Mouse (Mus musculus) forebrain, embryonic 14.5 days (tissue): ENCODE results near the gene Agap2. TPM values are rescaled to one million over a fixed set of nuclear protein-coding genes. Genes with fewer than 3 reads are reported as not detected.

Experiments
- ATAC-seq: fragments of 200-750 bp; cut with Nextera tagmentation; 2 replicates; pipeline ENCODE4 v1.8.0; 2017; ENCODE audit warnings: mild to moderate bottlenecking, moderate library complexity
- DNase-seq: peaks from one replicate; pipeline ENCODE4 v3.0.0-alpha.2; 2015; ENCODE audit warnings: low spot score
- H3K27ac ChIP-seq: fragments of 300-500 bp; sonication (generic); 2 replicates; pipeline ENCODE4 v1.5.1; 2014; ENCODE audit warnings: low read depth, mild to moderate bottlenecking, control low read depth, low read length, moderate library complexity
- H3K27me3 ChIP-seq: fragments of 300-500 bp; sonication (generic); replicated peaks from 2 replicates; pipeline ENCODE4 v1.6.1; 2014; ENCODE audit warnings: low read length, control low read depth, mixed read lengths; ENCODE audit not compliant: control insufficient read depth, insufficient read depth
- H3K36me3 ChIP-seq: fragments of 300-500 bp; sonication (generic); 2 replicates; pipeline ENCODE4 v1.6.1; 2014; ENCODE audit warnings: low read length, control low read depth; ENCODE audit not compliant: control insufficient read depth, insufficient read depth
- H3K4me1 ChIP-seq: fragments of 300-500 bp; sonication (generic); 2 replicates; pipeline ENCODE4 v1.6.1; 2014; ENCODE audit warnings: antibody characterized with exemption, low read length, control low read depth; ENCODE audit not compliant: control insufficient read depth, insufficient read depth
- H3K4me2 ChIP-seq: fragments of 300-500 bp; sonication (generic); 2 replicates; pipeline ENCODE4 v1.6.1; 2014; ENCODE audit warnings: mild to moderate bottlenecking, control low read depth, low read length
- H3K4me3 ChIP-seq: fragments of 300-500 bp; sonication (generic); 2 replicates; pipeline ENCODE4 v1.5.1; 2014; ENCODE audit warnings: low read depth, low read length, control low read depth
- H3K9ac ChIP-seq: fragments of 300-500 bp; sonication (generic); 2 replicates; pipeline ENCODE4 v1.6.1; 2014; ENCODE audit warnings: mild to moderate bottlenecking, low read length, control low read depth, moderate library complexity
- H3K9me3 ChIP-seq: fragments of 300-500 bp; sonication (generic); replicated peaks from 2 replicates; pipeline ENCODE4 v1.6.1; 2016; ENCODE audit warnings: low read length, control low read depth, mixed read lengths; ENCODE audit not compliant: control insufficient read depth
- WGBS: fragments of 180-500 bp; shearing (Covaris S2); extraction: QIAGEN DNeasy Blood & Tissue Kit; methylation state at CpG from one replicate; pipeline ENCODE4 v1.1.7; 2014; 5-methylcytosine and 5-hydroxymethylcytosine counted together
- polyA plus RNA-seq: library from polyadenylated mRNA; unstranded; fragments of >200 nt; fragmentation: Nextera tagmentation; extraction: Ambion mirVana; gene quantifications from 2 replicates; pipeline ENCODE4 v1.2.1, GENCODE M21; 2014

Agap2 gene
- polyA plus RNA-seq, 1 experiment from 2014 or later = 3.9 TPM

DNA sequence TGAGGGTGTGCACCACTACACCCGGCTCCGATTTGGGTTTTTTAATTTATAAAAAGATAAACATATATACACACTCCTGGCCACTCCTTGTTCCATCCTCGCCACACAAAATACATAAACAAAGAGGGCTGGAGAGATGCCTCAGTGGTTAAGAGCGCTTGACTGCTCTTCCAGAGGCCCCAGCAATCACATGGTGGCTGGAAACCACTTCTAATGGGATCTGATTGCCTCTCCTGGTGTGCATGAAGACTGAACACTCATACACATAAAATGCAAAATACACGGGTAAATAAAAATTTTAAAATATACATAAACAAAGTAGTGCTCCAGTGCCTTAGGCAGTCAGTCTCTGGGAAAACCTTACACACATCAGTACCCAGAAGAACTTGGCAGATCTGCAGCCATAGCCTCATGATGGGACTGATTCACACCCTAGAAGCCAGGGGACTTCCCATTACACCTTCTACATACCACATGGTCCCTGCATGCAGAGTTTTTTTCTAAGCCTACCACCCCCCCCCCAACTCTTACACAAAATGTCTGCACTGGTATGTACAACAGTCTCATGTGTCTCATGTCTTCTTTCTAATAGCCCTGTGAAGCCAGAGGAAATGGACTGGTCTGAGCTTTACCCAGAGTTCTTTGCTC, 32.5 kb upstream of the Agap2 start:
- Histone ChIP-seq H3K9me3 (no peaks in the 10 kb centered on the region), H3K36me3 (peaks cover 9% of the 10 kb centered on the region; the same call in 1 of the 2 replicates), H3K27ac (no peak overlapping the region), H3K4me1 (peaks cover 3% of the 10 kb centered on the region; the same call in 1 of the 2 replicates), H3K4me2 (peak overlapping the region; percentile 96), H3K9ac (peak overlapping the region; percentile 71), H3K4me3 (peak overlapping the region; percentile 70), H3K27me3 (peaks cover 2% of the 10 kb centered on the region)
- WGBS = 18% methylated on average over 5 of the region's 5 CpGs
- no peak for ATAC-seq
- no peak for DNase-seq

- no peak overlapping the region for H3K4me2 ChIP-seq
- H3K27ac ChIP-seq = no peak overlapping the region
- no peak overlapping the region for H3K9ac ChIP-seq
- ATAC-seq (no peak), DNase-seq (no peak)
- 85% methylated on average over 6 of the region's 6 CpGs for WGBS
- peaks cover 3% of the 10 kb centered on the region; the same call in 1 of the 2 replicates for H3K4me1 ChIP-seq
- H3K4me3 ChIP-seq = no peak overlapping the region
- no peaks in the 10 kb centered on the region for H3K9me3 ChIP-seq
- peaks cover 9% of the 10 kb centered on the region; the same call in 1 of the 2 replicates for H3K36me3 ChIP-seq
- H3K27me3 ChIP-seq = peaks cover 8% of the 10 kb centered on the region
Measured at GRCm38 (mm10) chr10:127043187-127043586, 31.9 kb upstream of the Agap2 start.

GRCm38 (mm10) chr10:127047954-127048353, 27.1 kb upstream of the Agap2 start, which contains the start of gene Cyp27b1:
Gene Cyp27b1, plus strand, starts transcription at chr10:127048250.
- H3K36me3 ChIP-seq = peaks cover 9% of the 10 kb centered on the region; the same call in 1 of the 2 replicates
- no peak within 1 kb of the TSS for H3K9ac ChIP-seq
- H3K4me3 ChIP-seq = no peak within 1 kb of the TSS
- H3K27me3 ChIP-seq = peaks cover 40% of the 10 kb centered on the region
- no peaks in the 10 kb centered on the region for H3K4me1 ChIP-seq
- WGBS = 31% methylated on average over 5 of the region's 5 CpGs
- H3K27ac ChIP-seq = no peak within 1 kb of the TSS
- ATAC-seq (no peak), DNase-seq (no peak)
- no peaks in the 10 kb centered on the region for H3K9me3 ChIP-seq
- no peak within 1 kb of the TSS for H3K4me2 ChIP-seq

DNA sequence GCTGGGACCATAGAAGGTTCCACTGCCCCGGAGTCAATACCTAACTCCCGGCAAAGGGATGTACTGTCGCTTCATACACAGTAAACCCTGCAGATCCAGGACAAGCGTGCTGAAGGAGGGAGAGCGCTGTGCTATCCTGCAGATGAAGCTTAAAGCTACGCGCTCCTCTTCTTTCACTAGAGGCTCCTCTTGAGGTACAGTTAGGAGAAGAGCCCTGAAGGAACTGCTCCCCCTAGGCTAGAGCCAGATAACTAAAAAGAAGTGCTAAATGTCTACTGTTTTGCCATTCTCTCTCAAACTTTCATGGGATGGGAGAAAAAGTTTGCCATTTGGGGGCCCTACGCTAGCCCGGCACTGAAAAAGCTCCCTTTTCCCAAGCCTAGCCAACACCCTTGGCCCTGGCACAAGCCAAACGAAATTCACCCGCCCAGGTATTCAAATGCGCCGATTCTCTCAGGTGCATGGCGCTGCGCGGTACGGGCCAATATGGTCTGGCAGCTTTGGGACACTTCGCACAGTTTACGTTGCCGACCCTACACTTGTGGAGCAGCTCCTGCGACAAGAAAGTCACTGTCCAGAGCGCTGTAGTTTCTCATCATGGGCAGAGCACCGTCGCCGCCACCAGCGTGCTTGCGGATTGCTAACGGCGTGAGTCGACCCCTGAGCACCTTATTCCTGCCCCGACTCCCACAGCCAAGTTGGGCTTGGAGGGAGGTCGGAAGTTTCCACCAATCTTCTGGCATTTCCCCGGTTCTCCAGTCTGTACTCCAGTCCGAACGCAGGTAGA, 26.3 kb upstream of the Agap2 start:
- WGBS = 3% methylated on average over 35 of the region's 35 CpGs

GRCm38 (mm10) chr10:127049395-127050118, 25.5 kb upstream of the Agap2 start:
- 0 out of 2 replicates have a peak, but pooled peaks have one; percentile 19 for ATAC-seq
- Histone ChIP-seq H3K4me1 (no peaks in the 10 kb centered on the region), H3K27ac (no peak overlapping the region), H3K9ac (no peak overlapping the region), H3K9me3 (no peaks in the 10 kb centered on the region), H3K4me2 (no peak overlapping the region), H3K36me3 (peaks cover 18% of the 10 kb centered on the region), H3K4me3 (no peak overlapping the region), H3K27me3 (peaks cover 40% of the 10 kb centered on the region)
- DNase-seq = no peak
- WGBS = 3% methylated on average over 29 of the region's 29 CpGs

More for the DNA sequence above, 26.3 kb upstream of the Agap2 start:
- peaks cover 40% of the 10 kb centered on the region for H3K27me3 ChIP-seq
- no peak for DNase-seq
- no peak for ATAC-seq
- no peak overlapping the region for H3K27ac ChIP-seq
- H3K36me3 ChIP-seq = peaks cover 13% of the 10 kb centered on the region
- H3K4me3 ChIP-seq = no peak overlapping the region
- H3K4me2 ChIP-seq = no peak overlapping the region
- no peak overlapping the region for H3K9ac ChIP-seq
- H3K9me3 ChIP-seq = no peaks in the 10 kb centered on the region
- no peaks in the 10 kb centered on the region for H3K4me1 ChIP-seq

GRCm38 (mm10) chr10:127050119-127050474, 25.0 kb upstream of the Agap2 start:
- Histone ChIP-seq H3K36me3 (peaks cover 18% of the 10 kb centered on the region), H3K4me3 (no peak overlapping the region), H3K4me2 (no peak overlapping the region), H3K27me3 (peaks cover 40% of the 10 kb centered on the region), H3K27ac (no peak overlapping the region), H3K9ac (no peak overlapping the region), H3K9me3 (no peaks in the 10 kb centered on the region), H3K4me1 (no peaks in the 10 kb centered on the region)
- DNase-seq = no peak
- no peak for ATAC-seq
- 18% methylated on average over 10 of the region's 10 CpGs for WGBS

DNA sequence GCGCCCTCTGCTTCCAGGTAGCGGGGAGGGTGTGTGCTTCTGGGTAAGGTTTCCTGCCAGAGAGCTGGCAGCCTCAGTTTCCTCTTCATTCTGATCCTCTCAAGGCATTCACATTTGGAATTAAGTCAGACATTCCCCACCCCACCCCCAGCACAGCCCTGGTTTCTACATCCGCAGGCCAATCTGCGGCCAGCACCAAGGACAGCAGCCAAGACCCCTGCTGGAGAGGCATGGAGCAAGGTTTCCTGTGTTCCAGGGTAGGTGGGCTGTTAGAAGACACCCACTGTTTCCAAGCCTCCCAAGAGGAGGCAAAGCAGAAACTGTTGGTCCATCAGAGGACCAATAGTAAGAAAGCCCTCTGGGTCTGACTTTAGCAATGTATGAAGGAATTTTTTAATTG, 20.4 kb upstream of the Agap2 start:
- no peaks in the 10 kb centered on the region for H3K9me3 ChIP-seq
- ATAC-seq (no peak), DNase-seq (no peak)
- peaks cover 18% of the 10 kb centered on the region for H3K27me3 ChIP-seq
- H3K4me2 ChIP-seq = no peak overlapping the region
- H3K4me1 ChIP-seq = peaks cover 5% of the 10 kb centered on the region
- H3K27ac ChIP-seq = no peak overlapping the region
- H3K4me3 ChIP-seq = no peak overlapping the region
- peaks cover 43% of the 10 kb centered on the region for H3K36me3 ChIP-seq
- WGBS = 83% methylated on average over 4 of the region's 4 CpGs
- H3K9ac ChIP-seq = no peak overlapping the region

DNA sequence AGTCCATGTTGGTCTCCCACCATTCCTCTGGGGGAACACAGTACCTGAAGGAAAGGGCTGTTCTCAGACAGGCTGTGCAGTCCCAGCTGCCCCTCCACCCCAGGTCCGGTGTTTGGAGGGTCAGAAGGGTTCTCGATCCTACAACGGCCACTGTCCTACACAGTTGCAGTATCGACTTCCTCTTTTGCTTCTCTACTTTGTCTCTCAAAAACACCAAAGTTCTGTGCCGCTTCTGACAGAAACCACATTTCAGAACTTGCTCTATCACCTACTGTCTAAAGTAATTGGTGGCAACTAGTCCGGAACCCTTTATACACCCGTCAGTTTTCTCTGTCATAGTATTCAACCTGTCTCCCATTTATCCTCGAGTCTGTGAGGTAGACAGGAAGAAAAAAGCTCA, 19.7 kb upstream of the Agap2 start:
- H3K4me3 ChIP-seq = no peak overlapping the region
- peaks cover 5% of the 10 kb centered on the region for H3K4me1 ChIP-seq
- ATAC-seq (no peak), DNase-seq (no peak)
- no peak overlapping the region for H3K4me2 ChIP-seq
- peaks cover 43% of the 10 kb centered on the region for H3K36me3 ChIP-seq
- H3K9ac ChIP-seq = no peak overlapping the region
- H3K27ac ChIP-seq = no peak overlapping the region
- peaks cover 11% of the 10 kb centered on the region for H3K27me3 ChIP-seq
- H3K9me3 ChIP-seq = no peaks in the 10 kb centered on the region
- WGBS = 92% methylated on average over 8 of the region's 8 CpGs
